Mouse (Mus musculus): ENCODE measurements around the gene Ptprj.

The Ptprj gene

DNA sequence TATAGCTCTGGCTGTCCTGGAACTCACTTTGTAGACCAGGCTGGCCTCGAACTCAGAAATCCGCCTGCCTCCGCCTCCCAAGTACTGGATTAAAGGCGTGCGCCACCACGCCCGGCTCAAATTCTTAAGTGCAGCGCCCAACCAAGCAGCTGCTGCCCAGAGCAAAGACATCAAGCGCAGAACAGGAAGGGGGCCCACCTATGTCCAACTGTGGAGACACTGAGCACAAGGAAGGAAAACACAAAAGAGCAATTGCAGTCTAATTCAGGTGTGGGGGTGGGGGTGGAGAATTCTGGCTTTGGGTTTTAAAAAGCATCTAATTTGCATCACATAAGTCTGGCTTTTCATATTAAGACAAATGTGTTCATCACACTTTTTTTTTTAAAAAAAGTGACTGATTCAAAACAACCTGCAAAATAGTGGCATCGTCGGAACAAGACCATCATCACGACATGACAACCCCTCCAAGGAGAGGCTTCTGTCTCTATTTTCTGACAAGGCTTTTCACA lies 20.7 kb downstream of the Ptprj start:
- 50% methylated on average over 12 of the region's 12 CpGs for WGBS

DNA sequence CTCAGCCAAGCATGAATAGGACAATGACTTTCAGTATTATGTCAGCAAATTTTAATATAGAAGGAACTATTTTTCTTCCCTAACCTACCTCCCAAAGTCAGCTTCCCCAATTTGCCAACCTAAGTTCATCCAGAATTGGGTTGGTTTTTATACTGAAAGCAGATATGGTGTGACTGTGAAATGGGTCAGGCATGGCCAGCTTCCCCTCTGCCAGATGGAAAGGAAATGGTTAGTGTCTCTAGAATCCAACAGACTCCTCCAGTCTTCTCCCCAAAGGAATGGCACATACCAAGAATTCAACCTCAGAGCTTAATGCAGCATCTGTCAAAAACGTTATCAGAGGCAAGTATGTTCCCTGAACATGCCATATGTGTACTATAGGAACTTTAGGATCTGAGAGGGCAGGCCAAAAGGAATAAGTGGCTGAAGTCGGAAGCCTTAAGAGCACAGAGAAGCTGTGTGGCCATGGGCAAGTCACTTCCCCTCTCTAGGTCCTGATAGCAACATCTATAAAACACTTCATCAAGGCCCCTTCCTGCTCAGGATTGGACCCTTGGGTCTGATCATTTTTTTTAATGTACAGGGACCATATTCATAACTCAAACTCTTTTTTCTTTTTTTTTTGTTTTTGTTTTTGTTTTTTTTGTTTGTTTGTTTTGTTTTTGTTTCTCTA lies 21.3 kb downstream of the Ptprj start:
- WGBS, result 60% methylated on average over 2 of the region's 2 CpGs

DNA sequence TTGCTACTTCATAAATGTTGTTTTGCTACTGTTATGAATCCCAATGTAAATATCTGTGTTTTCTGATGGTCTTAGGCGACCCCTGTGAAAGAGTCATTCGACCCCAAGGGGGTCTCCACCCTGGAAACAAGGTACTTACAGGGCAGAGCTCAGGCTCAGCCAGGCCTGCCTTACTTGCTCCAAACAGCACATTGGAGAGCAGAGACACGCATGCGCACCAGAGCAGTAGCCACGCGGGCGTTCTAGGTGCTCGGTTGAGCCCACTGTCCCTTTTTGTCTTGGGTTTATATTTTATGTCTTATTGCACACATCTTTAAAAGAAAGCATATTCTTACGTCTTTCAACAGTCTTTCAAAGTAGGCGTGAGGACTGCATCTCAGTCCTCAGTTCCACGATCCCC lies 22.1 kb downstream of the Ptprj start:
- 77% methylated on average over 11 of the region's 11 CpGs for WGBS

DNA sequence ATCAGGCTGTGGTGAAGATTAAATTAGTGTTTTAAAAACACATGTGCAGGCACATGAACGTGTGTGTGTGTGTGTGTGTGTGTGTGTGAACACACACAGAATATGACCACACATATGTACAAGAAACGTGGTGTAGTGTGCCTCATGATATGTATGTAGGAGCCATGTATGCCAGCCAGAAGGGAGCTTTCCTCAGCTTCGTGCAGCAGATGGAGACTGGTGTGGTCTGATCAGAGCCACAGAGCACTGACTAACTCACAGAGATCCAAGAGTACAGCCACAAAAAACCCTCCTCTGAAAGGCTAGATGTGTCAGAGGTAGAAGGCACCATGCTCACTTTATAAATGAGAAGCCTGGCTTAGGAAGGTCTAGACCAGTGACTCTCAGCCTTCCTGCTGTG lies 22.5 kb downstream of the Ptprj start:
- WGBS, result 54% methylated on average over 3 of the region's 3 CpGs

DNA sequence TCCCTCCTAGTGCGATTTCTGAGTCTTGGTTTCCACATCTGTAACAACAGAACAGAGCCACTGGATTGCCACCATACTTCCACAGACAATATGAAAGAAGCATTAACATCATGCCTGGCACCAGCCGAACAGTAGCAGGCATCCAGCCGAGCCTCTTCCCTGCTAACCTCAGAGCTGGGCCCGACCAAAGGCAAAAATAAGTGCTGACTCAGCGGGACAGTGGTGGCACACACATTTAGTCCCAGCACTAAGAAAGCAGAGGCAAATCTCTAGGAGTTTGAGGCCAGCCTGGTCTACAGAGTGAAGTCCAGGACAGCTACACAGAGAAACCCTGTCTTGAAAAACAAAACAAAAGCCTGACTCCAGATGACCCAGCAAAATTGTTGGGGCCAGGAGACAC lies 24.7 kb downstream of the Ptprj start:
- 72% methylated on average over 5 of the region's 5 CpGs for WGBS

DNA sequence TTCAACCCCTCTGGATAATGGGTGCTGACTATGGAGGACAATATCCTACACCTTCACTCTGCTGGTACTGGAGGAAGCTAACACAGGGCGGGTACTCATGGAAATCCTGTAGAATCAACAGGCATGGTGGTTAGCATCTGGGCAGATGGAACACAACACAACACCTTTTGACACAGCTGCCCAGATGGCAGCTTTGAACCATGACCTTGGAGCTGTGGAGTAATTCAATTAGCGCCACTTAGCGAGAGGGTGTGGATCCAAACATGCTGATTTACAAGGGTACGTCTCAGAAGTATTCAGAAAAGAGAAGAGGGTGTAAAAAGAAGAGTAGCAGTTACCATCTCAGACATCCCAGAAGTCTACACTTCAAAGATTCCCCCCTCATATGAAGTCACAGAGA lies 25.6 kb downstream of the Ptprj start:
- WGBS, result 92% methylated on average over 4 of the region's 4 CpGs

DNA sequence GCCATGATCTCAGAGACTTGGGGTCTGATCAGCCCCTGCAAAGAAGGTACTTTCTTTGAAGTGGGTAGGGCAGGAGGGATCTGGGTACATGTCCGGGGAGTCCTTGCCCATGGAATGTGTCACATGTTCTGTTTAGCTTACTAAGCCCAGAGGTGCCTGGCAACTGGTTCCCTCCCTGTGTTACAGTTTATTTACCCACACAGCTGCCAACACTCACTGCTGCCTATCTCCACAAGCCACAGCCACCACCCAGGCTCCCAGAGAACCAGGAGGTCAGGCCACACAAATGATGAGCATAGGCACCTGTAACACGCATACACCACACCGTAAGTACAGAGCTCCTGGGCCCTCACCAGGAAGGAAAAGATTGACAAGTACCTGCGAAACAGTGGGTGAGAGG lies 26.6 kb downstream of the Ptprj start:
- 84% methylated on average over 4 of the region's 4 CpGs for WGBS

DNA sequence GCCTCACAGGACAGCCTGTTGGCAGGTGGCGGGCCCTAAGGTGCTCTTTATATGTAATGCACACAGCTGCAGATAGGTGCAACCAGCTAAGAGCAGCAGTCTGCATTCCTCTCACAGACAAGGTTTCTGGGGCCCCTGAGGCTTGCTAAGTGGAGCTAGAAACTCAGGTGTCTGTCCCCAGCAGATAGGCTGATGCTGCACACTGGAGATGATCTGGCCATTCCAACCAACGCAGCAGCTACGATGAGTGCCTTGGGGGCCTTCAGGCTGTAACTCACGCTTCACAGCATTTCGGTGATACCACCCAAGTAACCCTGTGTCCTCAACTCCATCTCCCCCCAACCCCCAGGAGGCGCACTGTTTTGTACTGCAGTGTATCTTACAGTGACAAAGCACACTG lies 29.8 kb downstream of the Ptprj start:
- WGBS, result 87% methylated on average over 6 of the region's 6 CpGs

DNA sequence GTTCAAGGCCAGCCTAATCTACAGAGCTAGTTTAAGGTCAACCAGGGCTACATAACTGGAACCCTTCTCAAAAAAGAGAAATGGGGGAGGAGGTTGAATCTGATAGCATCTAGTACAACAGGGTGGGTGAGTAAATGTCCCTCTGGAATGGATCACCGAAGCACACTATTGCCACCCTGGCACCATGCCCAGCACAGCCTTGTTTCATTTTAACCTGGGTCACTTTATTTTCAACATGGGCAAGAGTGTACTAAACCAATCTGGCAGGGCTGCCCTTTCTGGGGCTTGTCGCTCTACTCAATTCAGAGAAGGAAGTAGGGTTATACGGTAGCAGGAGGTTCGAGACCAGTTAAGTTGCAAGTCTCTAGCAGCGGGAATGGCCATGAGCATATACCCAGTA lies 31.9 kb downstream of the Ptprj start:
- 80% methylated on average over 5 of the region's 5 CpGs for WGBS

DNA sequence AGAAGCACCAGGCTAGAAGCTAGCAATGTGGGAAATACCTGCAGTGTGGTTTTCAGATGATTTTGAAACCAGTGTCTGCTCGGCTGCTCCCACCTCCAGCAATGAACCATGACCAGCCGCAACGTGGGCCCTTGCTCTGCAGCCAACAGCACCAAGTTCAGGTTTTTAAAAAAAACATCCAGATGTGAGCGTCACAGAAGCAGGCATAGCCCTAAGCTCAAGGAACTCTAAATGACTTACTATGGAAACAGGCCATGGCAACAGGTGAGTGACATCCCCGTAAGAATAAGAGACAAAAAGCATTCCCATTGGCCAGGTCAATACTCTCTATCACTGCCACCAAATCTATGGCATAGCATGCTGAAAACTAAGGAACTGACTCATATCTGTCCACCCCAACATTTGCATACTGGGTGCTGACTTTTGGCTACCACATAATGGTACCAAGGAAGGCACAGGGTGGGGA lies 33.3 kb downstream of the Ptprj start:
- WGBS, result 83% methylated on average over 5 of the region's 5 CpGs

DNA sequence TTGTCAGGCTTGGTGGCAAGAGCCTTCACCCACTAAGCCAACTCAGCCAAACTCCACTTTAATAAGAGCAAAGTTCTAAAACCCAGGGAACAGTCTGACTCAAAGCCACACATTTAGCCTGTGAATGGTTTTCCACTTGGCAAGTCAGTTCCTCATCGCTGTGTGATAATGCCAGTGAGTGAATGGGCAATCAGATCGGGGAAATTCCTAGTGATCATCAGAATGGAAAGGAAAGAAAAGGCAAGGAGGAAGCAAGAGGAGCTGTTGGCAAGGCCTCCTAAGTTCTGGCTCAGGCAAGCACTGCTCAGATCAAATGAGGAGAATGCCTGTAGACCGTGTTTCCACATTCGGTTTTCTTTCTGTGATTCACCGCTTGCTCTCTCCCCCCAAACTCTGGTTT lies 35.2 kb downstream of the Ptprj start:
- WGBS, result 37% methylated on average over 5 of the region's 5 CpGs

DNA sequence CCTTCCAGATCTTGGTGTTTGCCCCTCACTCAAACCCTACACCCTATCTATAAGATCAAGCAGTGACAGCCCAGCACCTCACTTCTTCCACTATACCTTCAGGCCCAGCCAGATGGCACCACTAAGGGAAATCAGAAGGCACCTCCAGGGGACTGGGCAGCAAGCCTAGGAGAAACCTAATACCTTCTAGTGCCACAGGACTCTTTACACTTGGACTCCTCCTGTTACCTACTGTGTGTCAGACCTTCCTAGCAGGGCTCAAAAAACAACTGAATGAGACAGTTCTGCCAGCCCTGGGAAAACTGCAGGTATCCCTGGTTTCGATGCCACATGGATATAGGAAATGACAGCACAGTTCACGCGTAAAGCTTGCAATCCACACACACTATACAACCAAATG lies 36.5 kb downstream of the Ptprj start:
- 74% methylated on average over 3 of the region's 3 CpGs for WGBS

DNA sequence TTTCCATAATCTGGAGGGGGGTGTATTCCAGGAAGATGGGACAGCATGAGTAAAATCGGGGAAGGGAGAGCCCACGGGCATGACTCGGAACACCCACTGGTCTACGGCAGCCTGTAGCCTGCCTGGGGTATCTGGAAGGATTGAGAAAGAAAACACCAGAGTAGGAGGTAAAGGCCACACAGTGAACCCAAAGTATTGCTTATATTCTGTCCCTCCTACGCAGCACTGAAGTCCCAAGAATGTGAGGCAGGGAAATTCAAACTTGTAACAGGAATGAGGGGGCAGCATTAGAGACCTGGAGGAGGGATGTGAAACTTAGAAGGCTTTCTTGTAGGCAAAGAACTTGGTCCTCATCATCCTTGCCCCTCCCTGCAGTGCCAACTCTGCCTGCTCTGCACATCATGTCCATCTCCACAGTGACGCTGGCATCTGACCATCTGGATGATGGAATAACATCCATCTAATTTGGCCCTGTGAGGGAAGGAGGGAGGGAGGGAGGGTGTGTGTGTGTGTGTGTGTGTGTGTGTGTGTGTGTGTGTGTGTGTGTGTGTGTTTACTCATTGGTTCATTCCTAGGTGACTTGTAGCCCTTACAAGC lies 37.2 kb downstream of the Ptprj start:
- WGBS, result 63% methylated on average over 6 of the region's 6 CpGs

DNA sequence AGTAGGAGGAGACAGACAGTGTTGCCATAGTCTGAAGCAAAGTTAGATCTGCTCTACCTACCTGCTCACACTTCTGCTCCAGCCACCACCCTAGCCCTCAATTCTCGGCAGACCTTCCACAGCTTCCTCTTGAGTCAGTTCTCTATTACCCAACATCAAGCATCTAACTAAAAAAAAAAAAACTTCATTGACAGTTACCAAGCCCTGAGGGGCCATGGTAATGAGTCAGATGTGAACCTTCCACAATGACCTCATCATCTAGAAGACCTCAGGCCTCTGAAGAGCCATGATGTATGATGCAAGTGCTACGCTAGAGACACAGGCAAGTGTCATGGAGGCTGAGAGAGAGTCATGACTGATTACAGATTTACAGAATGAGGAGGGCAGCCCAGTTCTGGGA lies 37.8 kb downstream of the Ptprj start:
- 77% methylated on average over 2 of the region's 2 CpGs for WGBS

DNA sequence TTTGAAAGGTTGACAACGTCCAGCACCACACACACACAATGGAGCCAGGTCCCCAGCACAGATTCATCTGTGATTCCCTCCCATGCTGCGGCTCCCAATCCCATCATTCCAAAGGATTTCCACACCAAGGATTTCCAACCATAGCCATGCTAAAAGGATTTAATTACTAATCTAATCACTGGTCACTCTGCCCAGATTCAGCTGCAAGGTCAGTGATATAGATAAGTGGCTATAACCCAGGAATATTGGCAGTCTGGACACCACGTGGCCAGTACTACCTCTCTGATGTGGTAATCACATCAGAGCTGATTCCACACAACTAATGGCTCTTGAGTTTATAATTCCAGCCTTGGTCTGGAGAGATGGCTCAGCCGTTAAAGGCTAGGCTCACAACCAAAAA lies 41.2 kb downstream of the Ptprj start:
- 83% methylated on average over 4 of the region's 4 CpGs for WGBS

DNA sequence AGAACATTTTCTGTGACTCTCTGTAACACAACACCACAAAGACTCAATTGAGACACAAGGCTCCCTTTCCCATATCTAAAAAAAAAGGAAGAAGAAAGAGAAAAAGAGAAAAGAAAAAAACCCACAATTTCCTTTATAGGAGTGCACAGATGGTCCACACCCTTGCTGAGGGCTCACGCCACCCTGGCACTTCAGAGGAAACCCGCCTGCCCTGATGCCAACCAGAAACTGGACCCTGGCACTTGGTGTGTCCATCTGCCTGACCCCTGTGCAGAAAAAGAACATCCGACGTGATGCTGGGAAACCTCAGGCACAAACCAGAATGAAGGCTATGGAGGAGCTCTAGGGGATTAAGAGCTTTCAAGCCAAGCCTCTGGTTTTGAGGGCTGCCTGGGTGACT lies 43.2 kb downstream of the Ptprj start:
- WGBS, result 53% methylated on average over 4 of the region's 4 CpGs

DNA sequence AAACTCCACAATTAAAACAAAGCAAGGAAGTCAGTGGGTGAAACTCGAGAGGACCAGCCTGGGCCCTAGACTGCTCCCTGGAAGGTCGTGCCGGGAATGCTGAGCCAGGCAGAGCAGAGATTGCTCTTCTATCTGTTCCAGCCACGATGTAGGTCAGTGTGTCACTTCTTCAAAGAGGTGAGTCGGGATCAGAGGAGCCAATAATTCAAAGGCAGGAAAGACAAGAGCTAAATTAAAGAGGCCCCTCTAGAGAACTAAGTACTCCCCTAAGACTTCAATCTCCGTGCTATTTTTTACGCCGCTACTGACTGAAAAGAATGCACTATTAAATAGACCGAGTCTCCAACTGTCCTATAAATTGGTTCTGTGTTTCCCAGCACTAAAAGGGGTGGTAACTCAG lies 43.9 kb downstream of the Ptprj start:
- WGBS, result 37% methylated on average over 9 of the region's 9 CpGs

DNA sequence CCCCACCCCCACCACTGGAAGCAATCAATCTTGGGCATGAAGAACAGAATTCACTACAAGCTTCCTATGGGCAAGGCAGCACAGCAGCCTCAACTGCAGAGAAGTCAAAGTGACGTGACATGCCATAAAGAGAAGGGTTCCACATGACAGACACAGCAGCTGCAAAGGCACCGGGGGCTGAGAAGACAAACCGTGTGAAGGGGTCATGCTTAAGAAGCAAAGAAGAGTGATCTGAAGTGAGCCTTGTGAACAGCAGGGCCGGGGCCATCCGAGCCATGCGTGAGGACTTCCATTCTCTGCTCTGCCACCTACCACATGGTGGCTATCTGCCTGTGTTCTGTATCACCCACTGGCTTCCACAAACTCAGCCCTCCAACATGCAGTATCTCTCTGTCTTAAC lies 45.7 kb downstream of the Ptprj start:
- WGBS, result 86% methylated on average over 6 of the region's 6 CpGs

DNA sequence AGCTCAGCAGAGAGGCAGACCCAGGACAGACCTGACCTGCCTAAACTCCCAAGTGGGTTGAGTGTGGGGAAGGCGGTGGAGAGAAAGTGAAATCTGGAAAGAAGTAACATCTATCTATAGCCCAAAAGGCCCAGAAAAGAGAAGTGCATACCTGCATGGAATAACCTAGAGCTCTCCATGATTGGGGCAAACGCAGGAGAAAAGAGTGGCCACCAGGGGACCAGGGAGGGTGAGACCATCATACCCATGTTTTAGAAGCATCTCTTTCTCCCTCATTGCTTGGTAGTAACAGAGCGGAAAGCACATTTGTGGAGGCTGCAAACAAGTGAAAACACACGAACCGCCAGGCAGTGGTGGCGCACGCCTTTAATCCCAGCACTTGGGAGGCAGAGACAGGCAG lies 46.5 kb downstream of the Ptprj start:
- WGBS, result 96% methylated on average over 7 of the region's 7 CpGs

DNA sequence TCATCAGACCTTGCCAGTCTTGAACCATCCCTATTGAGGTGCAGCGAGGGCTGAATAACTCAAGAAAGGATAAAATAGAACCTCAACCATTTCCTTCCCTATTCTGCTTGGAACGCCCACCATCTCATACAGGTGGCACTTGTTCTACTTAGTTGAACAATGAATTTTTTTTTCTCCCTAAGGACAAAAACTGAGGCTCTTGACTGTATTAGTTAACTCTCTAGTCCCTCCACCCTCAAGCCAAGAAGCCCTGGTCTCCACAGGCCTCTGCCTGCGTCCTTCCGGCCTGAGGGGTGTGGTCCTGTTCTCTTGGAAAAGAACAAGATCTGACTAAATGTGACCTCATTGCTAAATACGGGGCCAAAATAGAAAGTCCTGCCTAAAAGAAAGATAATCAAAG lies 48.4 kb downstream of the Ptprj start:
- WGBS, result 69% methylated on average over 5 of the region's 5 CpGs

DNA sequence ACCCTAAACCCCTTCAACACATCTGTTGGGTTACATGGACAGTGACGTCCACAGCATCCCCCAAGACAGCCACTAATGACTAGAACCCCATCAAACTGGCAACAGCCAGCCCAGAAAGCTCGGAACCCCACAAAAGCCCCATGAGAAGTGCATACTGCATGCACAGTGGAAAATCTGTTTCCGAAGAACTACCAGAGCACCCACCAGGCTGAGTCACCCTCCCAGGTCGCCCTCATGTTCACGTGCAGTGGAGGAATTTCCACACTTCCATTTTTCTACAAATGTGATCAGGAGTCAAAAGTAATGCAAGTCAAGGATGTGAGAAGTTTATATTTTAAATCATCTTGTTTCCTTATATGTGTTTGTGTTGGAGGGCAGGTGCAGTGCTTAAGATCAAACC lies 52.3 kb downstream of the Ptprj start:
- 43% methylated on average over 5 of the region's 5 CpGs for WGBS

DNA sequence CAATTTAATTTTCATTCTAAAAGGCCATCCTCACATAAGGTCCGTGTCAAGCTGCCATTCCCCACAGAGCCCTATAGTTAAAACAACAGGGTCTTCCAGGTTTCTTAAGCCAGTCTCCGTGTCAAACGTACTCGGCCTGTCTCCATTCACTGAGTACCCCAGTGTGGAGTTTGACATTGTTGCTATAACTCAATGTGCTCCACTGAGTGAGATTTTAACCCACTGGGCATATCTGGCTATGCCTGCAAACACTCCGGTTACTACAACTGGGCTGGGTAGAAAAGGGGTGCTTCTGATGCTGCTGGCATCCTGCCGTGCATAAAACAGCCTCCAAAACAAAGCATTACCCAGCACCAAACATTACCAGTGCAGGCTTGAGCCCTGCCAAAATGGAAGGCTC lies 53.5 kb downstream of the Ptprj start:
- WGBS, result 24% methylated on average over 6 of the region's 6 CpGs

DNA sequence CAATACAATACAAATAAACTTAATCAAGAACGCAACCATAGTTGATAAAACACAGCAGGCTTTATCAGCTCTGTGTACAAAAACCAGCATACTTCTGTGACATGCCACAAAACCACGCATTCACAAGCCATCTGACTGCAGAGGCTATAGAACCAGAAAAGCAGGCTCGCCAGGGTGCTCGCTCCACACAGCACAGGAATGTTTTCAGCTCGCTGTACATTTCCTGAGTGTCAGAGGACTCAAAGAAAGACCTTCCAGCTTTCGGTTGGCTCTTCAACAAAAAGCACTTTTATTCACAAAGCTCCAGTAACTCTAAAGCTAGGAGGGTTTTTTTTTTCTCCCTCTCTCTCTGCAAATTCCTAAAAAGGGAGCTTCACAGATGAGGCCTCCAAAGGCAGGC lies 53.9 kb downstream of the Ptprj start:
- 23% methylated on average over 6 of the region's 6 CpGs for WGBS

DNA sequence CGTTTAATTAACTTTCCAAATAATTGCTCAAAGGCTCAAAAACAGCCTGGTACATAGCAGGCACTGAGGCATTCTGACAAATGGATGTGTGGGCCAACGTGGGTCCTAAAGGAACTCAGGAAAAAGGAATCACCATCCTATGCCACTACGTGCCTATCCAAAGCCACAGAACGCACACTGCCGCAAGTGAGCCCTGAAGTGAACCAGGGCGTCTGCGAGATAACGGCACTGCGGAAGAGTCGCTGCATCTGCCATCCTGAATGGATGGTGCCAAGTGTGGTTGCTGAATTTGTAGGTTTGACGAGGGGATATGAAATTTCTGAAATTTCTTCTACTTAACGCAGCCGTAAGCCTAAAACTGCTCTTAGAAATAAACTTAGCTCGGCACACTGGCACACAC lies 54.6 kb downstream of the Ptprj start:
- 63% methylated on average over 14 of the region's 14 CpGs for WGBS
